Mouse (Mus musculus) megakaryocyte progenitor cell, adult 5-6 weeks (primary cell): ENCODE results near the gene Fam53a. TPM values are rescaled to one million over a fixed set of nuclear protein-coding genes. Genes with fewer than 3 reads are reported as not detected.

Experiments used
- ATAC-seq: replicated peaks from 2 replicates; pipeline ENCODE4 v1.8.0; 2016; ENCODE audit warnings: mild to moderate bottlenecking, moderate TSS enrichment, inconsistent platforms; ENCODE audit not compliant: poor library complexity
- total RNA-seq, 2 experiments: library from RNA; stranded (forward) in 1 of 2; stranded (reverse) in 1 of 2; fragments of 157-497, 149-512 nt in 1 of 2; fragments of 200-1000 nt in 1 of 2; gene quantifications; 2 replicates each; pipeline versions ENCODE4 v1.2.3 to v1.2.4; 2015 to 2017

Fam53a gene
- total RNA-seq (2015) (16.1 and 27.6 TPM in 2 replicates), total RNA-seq (2017) (16.6 and 25.9 TPM in 2 replicates)

DNA sequence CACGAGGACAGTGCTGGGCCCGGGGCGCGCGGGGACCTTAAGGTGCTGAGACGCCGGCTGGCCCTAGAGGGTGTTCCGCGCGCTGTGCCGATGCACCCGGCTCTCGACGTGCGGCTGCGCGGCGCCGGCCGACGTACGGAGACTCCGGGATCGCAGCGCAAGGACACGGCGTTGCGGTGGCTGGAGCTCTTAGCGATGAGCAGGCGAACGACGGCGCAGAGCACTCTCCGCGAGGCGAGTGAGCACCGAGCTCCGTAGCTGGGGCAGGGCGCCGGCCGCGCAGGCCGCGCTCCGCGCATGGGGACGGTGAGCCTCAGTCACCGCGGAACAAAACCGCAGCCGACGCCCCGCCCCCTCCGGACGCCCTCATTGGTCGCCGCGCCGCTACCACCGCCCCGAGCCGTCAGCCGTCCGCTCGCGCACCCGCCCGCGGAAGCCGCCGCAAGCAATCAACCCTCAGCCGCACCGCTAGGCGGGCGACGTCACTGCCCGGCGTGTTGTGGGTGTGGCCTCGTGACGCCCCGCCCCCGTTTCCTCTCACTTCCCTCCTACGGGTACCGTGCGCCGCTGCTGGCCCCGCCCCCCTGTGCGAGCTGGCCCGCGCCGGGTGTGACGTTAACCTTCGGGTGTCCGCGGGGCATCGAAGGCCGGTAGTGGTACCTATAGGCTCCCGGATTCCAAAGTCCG lies at the start of gene Fam53a, which contains the start of gene Gm9903:
Gene Fam53a, minus strand, starts transcription at position 335 of the 687 bp plus-strand sequence.
Gene Gm9903, plus strand, starts transcription at position 625 of the 687 bp plus-strand sequence.
- ATAC-seq, result peak; percentile 92

DNA sequence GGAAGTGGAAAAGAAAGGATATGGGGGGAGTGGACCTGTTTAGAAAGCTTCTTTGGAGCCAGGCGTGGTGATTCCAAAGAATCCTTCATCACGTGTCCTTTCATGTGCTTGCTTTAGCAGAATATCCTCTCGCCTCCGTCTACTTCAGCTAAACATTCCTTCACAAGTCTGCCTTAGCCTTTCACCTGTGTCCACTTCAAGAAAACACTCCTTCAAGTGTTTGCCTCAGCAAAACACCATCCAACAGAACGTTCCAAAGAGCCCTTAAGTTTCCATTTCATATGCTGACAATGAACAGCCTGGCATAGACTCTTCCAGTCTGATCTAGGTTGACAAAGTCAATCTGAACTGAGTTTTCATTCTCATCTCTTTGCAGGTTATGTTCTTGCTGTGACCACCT lies 48.8 kb upstream of the Fam53a start:
- ATAC-seq, result no peak

DNA sequence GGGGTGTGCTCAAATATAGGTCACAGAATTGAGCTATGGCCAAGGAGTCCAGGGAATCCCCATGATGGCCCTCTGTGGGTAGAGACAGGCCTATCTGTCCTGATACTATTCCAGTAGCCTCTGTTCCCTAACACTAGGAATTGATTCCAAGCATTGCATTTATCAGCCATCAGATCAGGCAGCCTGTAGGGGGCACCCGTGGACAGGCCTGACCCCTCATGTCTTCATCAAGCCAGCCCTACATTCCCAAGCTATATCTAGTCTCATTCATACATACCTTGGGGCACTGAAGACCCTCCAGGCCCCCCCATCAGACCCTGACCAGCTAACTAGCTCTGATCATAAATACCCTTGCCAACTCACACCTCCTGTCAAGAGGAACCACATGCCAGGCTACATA lies 46.5 kb upstream of the Fam53a start:
- peak; percentile 83 for ATAC-seq

DNA sequence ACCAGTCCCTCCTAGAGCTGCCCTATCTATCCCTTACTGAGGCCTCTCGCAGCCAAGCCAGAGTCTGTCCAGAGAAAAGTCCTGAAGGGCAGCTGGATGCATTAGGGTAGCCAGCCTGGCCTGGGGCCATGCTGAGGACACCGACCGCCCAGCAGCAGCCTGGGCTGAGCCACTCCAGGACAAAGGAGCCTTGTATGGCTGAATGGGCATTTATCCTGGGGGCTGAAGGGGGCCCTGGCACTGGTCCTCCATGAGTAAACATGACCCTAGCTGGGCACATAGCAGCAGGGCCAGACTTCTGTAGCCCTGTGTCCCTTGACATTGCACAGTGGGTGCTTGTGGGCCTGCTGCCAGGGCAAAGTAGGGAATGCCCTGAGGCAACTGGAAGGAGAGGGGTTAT lies 45.0 kb upstream of the Fam53a start:
- no peak for ATAC-seq

DNA sequence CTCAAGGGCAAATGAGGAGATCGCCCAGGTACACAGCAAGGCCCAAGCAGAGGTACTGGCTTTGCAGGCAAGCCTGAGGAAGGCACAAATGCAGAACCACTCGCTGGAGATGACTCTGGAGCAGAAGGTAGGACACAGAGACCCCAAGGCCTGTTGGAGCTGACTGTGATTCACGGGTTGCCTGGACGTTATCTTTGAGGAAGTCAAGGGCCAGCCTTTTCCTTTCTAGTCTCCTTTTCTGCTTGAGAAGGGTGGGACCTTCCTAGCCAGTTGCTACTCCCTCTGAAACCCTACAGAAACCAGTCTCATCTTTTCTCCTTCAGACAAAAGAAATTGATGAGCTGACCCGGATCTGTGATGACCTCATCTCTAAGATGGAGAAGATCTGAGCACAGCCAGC lies 42.2 kb upstream of the Fam53a start:
- ATAC-seq, result no peak

DNA sequence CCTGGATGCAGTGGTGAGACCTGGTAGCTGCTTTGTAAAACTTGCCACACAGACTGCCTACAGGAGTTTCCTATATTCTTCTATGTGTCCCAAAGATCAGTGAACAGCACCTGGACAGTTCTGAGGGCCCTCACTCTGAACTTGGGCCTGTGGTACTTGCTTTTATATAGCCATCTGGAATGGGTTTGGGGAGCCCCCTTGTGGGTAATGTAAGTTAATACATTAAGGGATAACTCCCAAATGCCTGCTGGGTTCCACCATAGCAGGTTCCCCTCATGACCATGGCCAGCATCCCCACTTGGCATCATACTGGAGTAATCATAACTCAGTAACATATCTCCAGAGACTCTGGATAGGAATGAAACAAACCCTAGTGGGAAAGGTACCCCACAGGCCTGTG lies 38.8 kb upstream of the Fam53a start:
- peak; percentile 57; the same call in 1 of the 2 replicates for ATAC-seq

DNA sequence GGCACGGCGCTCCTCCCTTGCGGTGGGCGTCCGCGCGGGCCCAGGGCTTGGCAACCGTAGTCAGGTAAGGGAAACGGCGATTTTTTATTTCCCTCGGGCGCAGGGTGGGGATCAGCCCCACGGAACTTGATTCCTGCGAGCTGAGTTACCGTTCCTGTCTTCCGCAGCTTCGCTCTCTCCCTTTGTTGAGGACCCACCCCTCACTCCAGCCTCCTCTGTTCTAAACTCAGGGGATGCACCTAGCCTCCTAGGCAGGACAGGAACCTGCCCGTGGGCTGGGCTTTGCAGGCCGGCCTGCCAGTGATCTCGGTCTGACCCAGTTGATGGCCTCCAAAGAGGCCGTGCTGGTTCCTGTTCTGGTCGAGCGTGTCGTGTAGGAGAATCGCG lies 29.2 kb upstream of the Fam53a start:
- peak; percentile 6; the same call in 1 of the 2 replicates for ATAC-seq

DNA sequence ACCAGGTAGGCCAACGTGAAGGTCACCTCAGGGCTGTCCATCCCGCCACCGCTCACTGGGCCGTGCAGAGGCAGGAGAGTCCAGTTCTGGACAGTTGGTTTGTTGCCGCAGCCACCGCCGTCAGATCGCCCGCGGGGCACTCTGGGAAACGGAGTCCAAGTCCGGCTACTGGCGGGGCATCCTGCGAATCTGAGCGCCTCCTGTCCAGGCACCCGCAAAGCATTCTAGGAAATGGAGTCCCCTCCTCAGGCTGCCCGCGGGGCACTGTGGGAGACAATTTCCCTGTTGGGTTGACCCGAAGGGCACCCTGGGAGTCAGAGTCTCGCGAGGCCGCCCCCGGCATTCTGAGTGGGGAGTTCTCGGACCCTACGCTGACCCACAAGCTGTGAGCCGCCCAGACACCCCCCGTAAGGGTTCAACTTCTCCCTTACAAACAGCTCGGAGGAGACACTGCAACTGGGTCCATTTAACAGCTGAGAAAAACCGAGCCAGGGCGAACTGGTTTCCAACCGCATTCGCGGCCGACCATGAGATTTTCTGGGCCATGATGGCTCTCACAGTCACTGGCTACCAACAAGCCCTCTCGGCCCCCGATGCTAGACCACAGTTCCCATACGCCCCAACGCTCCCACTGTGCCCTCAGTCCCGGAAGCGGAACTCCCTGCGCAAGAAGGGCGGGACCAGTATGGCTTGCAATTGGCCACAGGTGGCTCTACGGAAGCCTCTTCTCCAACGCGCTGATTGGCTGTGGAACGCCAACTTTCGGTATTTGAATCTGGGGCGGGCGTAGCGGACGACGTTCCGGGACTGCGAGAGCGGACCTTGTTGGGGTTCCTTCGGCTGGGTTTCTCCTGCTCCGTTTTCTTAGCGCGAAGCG lies 28.6 kb upstream of the Fam53a start, which contains the start of the genes Tacc3 and Tmem129:
Gene Tacc3, plus strand, starts transcription at position 342 of the 877 bp plus-strand sequence.
Gene Tmem129, minus strand, starts transcription at position 630 of the 877 bp plus-strand sequence.
- ATAC-seq, result peak; percentile 83

DNA sequence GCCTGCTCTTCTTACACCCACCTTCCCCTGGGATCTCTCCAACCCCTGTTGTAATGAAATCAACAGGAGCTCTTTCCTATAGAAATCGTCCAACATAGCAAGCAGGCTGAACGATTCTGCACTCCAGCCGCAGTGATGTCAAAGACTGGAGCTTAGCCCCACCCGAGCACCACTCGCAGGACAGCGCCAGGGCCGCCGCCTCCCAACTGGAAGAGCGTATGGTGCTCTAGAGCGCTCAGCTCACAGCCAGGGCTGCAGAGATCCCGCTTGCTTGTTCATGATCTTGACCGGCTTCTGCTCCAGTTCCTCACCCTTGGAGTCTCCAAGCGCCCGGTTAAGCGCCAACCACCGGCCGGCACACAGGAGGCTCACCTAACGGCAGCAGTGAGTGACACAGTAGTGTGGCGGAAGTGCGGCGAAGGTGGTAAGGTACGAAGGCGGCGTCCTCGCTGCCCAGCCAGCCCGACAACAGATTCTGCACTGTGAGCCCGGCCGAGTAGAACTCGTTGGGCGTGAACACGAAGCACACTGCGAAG lies 27.9 kb upstream of the Fam53a start:
- ATAC-seq, result peak; percentile 43

DNA sequence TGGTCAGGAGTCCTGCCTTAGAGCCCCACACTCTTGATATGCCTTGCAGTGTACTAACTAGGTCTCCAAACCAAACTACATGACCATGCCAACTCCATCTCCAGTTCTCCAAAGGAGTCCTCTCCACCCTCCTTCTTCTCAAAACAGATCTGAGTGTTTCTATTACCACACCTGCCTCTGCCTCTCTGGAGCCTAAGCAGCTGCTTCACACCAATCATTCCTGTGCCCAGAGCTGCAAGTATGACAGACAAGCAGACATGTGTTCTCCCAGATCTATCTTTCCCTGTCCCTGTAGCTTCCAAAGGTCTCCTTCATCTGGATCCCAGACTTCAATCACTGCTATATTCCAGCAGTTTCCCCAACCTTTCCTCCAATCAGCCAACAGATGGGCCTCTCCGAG lies 27.3 kb upstream of the Fam53a start:
- ATAC-seq, result no peak

DNA sequence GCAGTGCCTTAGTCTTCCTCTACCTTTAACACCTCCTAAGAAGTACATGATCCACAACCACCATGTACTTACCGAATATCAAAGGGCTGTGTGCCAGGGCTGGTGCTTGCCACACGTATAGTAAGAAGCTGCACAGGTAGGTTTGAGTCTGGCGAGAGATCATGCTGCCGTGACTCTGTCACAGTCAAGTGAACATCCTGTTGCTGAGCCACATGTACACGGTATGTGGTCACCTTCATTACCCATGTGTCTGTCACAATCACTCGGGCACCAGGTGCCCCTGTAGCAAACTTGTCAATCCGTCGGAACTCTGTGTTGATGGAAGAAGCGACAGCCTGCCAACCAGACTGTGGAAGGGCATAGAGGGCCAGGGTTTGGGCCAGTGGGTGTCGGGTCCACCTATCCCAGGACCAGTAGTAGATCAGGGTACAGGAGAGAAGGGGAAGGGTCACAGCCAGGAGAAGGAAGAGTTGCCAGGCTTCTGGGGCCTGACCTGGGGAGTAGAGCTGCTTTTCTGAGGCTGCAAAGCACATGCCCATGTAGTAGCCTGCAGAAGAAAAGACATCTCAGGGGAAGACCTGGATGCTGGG lies 25.9 kb upstream of the Fam53a start:
- ATAC-seq, result no peak

DNA sequence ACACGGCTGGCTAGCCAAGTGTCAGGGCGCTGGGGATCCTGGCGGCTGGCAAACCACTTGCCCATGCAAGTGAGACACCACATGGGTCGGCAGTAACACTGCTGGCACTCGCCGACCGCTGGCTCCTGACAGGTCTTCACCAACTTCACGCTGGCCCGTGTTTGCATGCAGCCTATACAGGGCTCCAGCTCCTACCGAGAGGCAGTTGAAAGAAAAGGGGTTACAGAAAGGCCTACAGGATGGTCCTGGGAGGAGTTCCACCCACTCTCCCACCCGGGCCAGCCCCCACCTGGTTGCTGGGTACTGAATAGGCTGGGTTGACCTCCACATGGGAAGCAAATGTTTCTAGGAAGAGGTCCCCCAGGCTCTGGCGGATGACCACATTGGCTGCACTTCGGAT lies 25.0 kb upstream of the Fam53a start:
- ATAC-seq, result no peak

DNA sequence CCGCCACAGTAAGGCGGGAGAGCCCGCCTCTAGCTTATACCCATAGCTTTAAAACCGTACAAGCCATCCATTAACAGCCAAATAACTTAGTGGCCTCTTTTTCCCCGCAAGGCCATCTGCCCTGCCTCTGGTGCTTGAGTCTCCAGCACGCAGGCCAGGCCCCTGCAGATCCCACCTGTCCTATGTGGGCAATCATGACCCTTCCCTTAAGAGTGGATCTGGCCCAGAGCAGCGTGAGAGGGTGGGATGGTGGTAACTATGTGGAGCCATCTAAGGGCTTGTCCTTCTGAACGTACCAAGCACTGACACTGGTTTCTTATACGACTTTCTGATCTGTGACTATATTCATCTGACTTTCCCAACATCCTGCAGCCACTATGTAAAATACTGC lies 23.3 kb upstream of the Fam53a start:
- no peak for ATAC-seq

DNA sequence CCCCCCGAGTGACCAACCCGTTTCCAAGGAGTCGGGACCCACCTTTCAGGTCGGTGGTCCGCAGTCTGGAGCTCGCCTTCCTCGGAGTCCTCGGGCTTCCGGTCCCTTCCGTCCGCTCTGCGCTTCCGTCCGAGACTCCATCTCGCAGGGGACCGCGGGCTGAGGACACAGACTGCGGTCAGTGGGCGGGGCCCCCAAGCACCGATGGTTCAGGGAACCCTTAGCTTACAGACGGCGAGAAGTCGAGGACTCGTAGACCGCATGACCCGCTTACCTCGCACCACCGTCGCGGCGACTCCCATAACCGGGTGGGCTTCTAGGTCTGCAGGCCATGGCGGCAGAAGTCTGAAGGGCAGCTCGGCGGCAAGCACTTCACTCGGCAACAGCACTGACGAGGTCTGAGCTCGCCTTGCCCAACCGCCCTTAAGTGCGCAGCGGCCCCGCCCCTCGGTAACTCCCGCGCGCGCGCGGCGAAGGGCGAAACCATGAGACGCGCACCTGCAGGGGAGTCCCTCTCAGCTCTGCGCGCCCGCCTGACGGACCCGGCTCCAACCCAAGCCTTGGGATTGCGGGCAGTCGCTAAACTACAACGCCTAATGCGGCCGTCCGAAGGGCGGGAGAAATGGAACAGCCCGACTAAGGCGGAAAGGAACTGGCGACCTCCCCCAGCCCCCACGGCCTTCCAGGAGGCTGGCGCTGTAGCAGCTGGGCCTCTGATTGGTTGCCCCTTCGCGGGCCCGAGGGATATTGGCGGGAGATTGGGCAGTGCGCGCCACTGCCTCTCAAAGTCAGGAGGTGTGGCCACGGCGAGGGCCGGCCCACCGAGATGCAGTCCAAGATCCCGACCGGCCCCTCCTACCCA lies 22.7 kb upstream of the Fam53a start, which contains the start of gene Slbp:
Gene Slbp, minus strand, starts transcription at position 654 of the 862 bp plus-strand sequence.
- peak; percentile 84 for ATAC-seq

DNA sequence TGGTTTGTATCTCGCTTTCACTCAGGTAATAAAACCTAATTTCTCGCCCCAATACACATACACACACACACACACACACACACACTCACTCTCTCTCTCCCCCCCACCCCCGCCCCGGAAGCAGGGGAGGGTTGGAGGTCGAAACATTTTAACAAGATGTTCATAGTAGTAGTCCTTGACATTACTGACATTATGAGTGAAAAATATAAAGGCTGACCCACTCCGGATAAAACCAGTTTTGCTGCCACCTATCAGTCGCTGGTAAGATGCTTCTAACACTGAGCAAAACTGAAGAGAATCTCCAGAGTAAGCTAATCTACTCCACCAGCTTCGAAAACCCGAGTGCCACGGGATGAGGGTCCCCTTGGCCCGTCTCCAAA lies 22.1 kb upstream of the Fam53a start:
- ATAC-seq, result no peak

DNA sequence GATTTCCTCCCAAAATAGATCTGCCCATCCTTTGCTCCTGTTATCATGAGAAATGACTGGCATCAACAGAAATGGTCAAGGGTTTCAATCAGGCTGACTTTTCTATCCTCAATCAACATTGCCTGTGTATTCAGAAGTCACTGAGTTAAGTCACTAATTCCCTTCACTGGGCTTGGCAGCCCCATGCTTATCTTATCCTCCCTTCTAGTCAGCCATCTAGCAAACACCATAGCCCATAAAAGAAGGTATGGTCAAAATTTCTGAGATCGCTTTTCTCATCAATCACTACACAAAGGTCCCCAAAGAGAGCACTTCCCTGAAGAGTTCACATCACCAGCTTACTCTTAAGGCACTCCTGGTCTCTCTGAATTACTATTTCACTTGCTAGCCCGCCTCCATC lies 21.6 kb upstream of the Fam53a start:
- no peak for ATAC-seq

DNA sequence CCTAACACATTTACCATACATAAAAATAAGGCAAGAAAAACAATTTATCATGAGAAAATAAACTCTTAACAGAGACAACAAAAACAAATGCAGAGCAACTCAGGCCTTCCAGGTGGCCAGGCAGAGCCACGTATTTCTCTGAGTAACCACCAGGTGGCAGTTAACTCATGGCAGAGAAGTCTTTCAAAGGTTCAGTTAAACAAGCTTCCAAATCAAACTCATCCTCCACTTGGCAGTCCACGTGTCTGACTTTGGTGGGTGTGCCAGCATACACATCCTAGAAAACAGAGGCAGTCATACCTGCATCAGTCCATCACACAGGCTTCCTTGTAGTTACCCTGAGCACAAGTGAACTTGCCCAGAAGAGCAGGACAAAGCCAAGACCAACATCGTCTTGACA lies 11.2 kb upstream of the Fam53a start:
- ATAC-seq, result peak; percentile 86

DNA sequence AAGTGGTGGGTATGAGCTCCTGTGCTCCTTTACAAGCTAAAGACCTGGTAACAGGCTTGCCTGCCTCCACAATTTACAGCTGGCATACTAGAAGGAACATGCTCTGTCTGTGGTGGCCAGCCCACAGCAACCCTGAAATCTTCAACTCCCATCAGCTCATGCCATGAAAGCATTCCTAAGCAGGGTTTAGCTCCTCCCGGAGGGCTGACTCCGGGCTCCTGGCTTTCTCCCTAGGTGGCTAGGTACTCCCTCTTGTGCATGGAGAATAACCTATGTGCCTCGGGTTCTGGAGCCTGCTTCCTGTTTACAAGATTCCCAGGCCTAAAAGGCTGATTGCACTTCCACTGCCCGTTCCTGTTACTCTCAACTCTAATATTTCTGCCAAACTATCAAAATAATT lies 9.4 kb upstream of the Fam53a start:
- ATAC-seq, result no peak

DNA sequence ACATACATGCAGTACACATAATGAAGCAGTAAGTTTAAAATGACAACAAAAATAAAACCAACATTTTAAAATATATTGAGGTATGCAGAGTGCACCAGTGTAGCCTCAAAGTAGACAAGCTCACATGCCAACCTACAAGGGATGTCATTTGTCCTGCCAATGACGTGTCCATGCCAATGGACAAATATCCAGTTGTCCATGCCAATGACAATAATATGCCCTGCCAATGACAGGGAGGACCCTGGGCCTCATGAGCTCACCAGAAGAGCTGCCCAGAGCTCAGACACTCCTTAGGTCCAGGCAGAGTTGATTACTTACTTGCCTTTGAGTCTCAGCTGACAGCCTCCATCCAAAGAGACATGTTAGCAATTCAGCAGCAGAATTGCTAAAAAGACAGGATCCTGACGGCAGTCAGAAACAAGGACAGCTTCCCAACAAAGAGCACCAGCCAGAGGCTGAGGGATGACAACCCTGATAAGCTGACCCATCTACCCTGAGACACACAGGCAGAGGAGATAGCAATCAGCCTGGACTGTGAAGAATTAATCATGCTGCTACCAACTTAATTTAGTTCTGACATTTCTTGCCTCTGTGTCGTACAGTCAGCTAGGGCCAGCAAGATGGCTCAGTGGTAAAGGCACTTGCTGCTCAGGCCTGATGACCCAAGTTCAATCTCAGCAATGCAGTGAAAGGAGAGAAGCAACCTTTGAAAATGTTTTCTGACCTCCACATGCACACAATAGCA lies 8.3 kb upstream of the Fam53a start:
- ATAC-seq, result no peak

DNA sequence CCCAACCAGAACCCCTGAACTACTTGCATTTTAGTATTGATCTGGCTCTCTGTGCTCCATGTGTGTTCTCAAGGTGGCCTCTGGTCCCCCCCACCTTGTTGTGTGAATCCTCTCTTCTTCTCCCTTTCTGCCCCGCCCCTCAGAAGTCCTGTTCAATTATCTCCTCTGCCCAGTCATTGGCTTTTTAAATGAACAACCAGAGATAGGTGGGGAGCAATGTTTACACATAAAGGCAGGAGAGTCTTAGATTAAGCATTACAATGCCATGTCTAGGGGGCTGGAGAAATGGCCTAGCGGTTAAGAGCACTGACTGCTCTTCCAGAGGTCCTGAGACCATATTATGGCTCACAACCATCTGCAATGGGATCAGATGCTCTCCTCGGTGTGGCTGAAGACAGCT lies 5.9 kb upstream of the Fam53a start:
- ATAC-seq, result peak; percentile 67
